Mouse (Mus musculus): Measurements from ENCODE around the gene 6030498E09Rik. TPM values are rescaled to one million over a fixed set of nuclear protein-coding genes. Genes with fewer than 3 reads are reported as not detected.

The 6030498E09Rik gene
- polyA plus RNA-seq (2014; fragmentation: Nextera tagmentation; extraction: Ambion mirVana), result 0.28 TPM in 1 of 2 replicates, not detected in the other

GRCm38 (mm10) chrX:38772478-38772877 lies at the start of gene 6030498E09Rik:
Gene 6030498E09Rik, plus strand, starts transcription at chrX:38772671.
- DNase-seq (ENCODE audit: low spot score) (no peak), ATAC-seq (ENCODE audit: insufficient number of reproducible peaks, low FRiP score, low TSS enrichment, low read depth) (no peak)
- Histone ChIP-seq H3K4me3 (ENCODE audit: low read depth, low read length) (no peak within 1 kb of the TSS), H3K36me3 (ENCODE audit: control insufficient read depth, insufficient read depth, low read length) (no peaks in the 10 kb centered on the region), H3K4me1 (ENCODE audit: control insufficient read depth, insufficient read depth, low read length) (no peaks in the 10 kb centered on the region), H3K27ac (replicated peaks; ENCODE audit: low read depth, low read length) (no peak within 1 kb of the TSS), H3K27me3 (ENCODE audit: control insufficient read depth, insufficient read depth, low read length) (no peaks in the 10 kb centered on the region), H3K9ac (ENCODE audit: low read length) (no peak within 1 kb of the TSS), H3K9me3 (ENCODE audit: control insufficient read depth, low read length) (no peaks in the 10 kb centered on the region), H3K4me2 (ENCODE audit: low read depth, severe bottlenecking) (no peak within 1 kb of the TSS)
- WGBS, result 82% methylated on average over 9 of the region's 9 CpGs

- H3K4me3 ChIP-seq (ENCODE audit: low read depth, low read length), result no peak overlapping the region
- WGBS, result 62% methylated on average over 5 of the region's 5 CpGs
- H3K4me1 ChIP-seq (ENCODE audit: control insufficient read depth, insufficient read depth, low read length), result no peaks in the 10 kb centered on the region; the same call in 1 of the 2 replicates
- H3K27me3 ChIP-seq (ENCODE audit: control insufficient read depth, insufficient read depth, low read length), result no peaks in the 10 kb centered on the region
- no peak overlapping the region for H3K4me2 ChIP-seq (ENCODE audit: low read depth, severe bottlenecking)
- ATAC-seq (ENCODE audit: insufficient number of reproducible peaks, low FRiP score, low TSS enrichment, low read depth) (no peak), DNase-seq (ENCODE audit: low spot score) (no peak)
- no peak overlapping the region for H3K9ac ChIP-seq (ENCODE audit: low read length)
- H3K36me3 ChIP-seq (ENCODE audit: control insufficient read depth, insufficient read depth, low read length), result no peaks in the 10 kb centered on the region
- H3K27ac ChIP-seq (replicated peaks; ENCODE audit: low read depth, low read length), result no peak overlapping the region
- H3K9me3 ChIP-seq (ENCODE audit: control insufficient read depth, low read length), result no peaks in the 10 kb centered on the region
Measured at GRCm38 (mm10) chrX:38730081-38730480, 42.4 kb upstream of the 6030498E09Rik start.

GRCm38 (mm10) chrX:38730639-38731038 lies 41.8 kb upstream of the 6030498E09Rik start:
- H3K27me3 ChIP-seq (ENCODE audit: control insufficient read depth, insufficient read depth, low read length), result no peaks in the 10 kb centered on the region
- H3K9me3 ChIP-seq (ENCODE audit: control insufficient read depth, low read length), result no peaks in the 10 kb centered on the region
- 67% methylated on average over 2 of the region's 2 CpGs for WGBS
- DNase-seq (ENCODE audit: low spot score) (no peak), ATAC-seq (ENCODE audit: insufficient number of reproducible peaks, low FRiP score, low TSS enrichment, low read depth) (no peak)
- no peaks in the 10 kb centered on the region for H3K36me3 ChIP-seq (ENCODE audit: control insufficient read depth, insufficient read depth, low read length)
- no peak overlapping the region for H3K9ac ChIP-seq (ENCODE audit: low read length)
- H3K27ac ChIP-seq (replicated peaks; ENCODE audit: low read depth, low read length), result no peak overlapping the region
- H3K4me1 ChIP-seq (ENCODE audit: control insufficient read depth, insufficient read depth, low read length), result no peaks in the 10 kb centered on the region; the same call in 1 of the 2 replicates
- no peak overlapping the region for H3K4me3 ChIP-seq (ENCODE audit: low read depth, low read length)
- H3K4me2 ChIP-seq (ENCODE audit: low read depth, severe bottlenecking), result no peak overlapping the region

- ATAC-seq (ENCODE audit: insufficient number of reproducible peaks, low FRiP score, low TSS enrichment, low read depth) (no peak), DNase-seq (ENCODE audit: low spot score) (no peak)
- Histone ChIP-seq H3K4me3 (ENCODE audit: low read depth, low read length) (no peak overlapping the region), H3K27ac (replicated peaks; ENCODE audit: low read depth, low read length) (no peak overlapping the region), H3K9ac (ENCODE audit: low read length) (no peak overlapping the region), H3K27me3 (ENCODE audit: control insufficient read depth, insufficient read depth, low read length) (no peaks in the 10 kb centered on the region), H3K4me1 (ENCODE audit: control insufficient read depth, insufficient read depth, low read length) (no peaks in the 10 kb centered on the region), H3K36me3 (ENCODE audit: control insufficient read depth, insufficient read depth, low read length) (no peaks in the 10 kb centered on the region), H3K4me2 (ENCODE audit: low read depth, severe bottlenecking) (no peak overlapping the region), H3K9me3 (ENCODE audit: control insufficient read depth, low read length) (no peaks in the 10 kb centered on the region)
- WGBS, result 92% methylated on average over 5 of the region's 5 CpGs
Measured at GRCm38 (mm10) chrX:38733683-38734082, 38.8 kb upstream of the 6030498E09Rik start.

- Histone ChIP-seq H3K9ac (ENCODE audit: low read length) (no peak overlapping the region), H3K4me2 (ENCODE audit: low read depth, severe bottlenecking) (no peak overlapping the region), H3K27ac (replicated peaks; ENCODE audit: low read depth, low read length) (no peak overlapping the region), H3K36me3 (ENCODE audit: control insufficient read depth, insufficient read depth, low read length) (no peaks in the 10 kb centered on the region), H3K4me1 (ENCODE audit: control insufficient read depth, insufficient read depth, low read length) (no peaks in the 10 kb centered on the region), H3K27me3 (ENCODE audit: control insufficient read depth, insufficient read depth, low read length) (no peaks in the 10 kb centered on the region), H3K4me3 (ENCODE audit: low read depth, low read length) (no peak overlapping the region), H3K9me3 (ENCODE audit: control insufficient read depth, low read length) (no peaks in the 10 kb centered on the region)
- 49% methylated on average over 13 of the region's 13 CpGs for WGBS
- ATAC-seq (ENCODE audit: insufficient number of reproducible peaks, low FRiP score, low TSS enrichment, low read depth), result no peak
- no peak for DNase-seq (ENCODE audit: low spot score)
Measured at GRCm38 (mm10) chrX:38734916-38735880, 37.3 kb upstream of the 6030498E09Rik start.

- Histone ChIP-seq H3K27ac (replicated peaks; ENCODE audit: low read depth, low read length) (no peak overlapping the region), H3K4me3 (ENCODE audit: low read depth, low read length) (no peak overlapping the region), H3K4me1 (ENCODE audit: control insufficient read depth, insufficient read depth, low read length) (no peaks in the 10 kb centered on the region), H3K27me3 (ENCODE audit: control insufficient read depth, insufficient read depth, low read length) (no peaks in the 10 kb centered on the region), H3K36me3 (ENCODE audit: control insufficient read depth, insufficient read depth, low read length) (no peaks in the 10 kb centered on the region), H3K4me2 (ENCODE audit: low read depth, severe bottlenecking) (no peak overlapping the region), H3K9ac (ENCODE audit: low read length) (no peak overlapping the region), H3K9me3 (ENCODE audit: control insufficient read depth, low read length) (no peaks in the 10 kb centered on the region)
- DNase-seq (ENCODE audit: low spot score) (no peak), ATAC-seq (ENCODE audit: insufficient number of reproducible peaks, low FRiP score, low TSS enrichment, low read depth) (no peak)
- WGBS, result 83% methylated on average over 2 of the region's 2 CpGs
Measured at GRCm38 (mm10) chrX:38771453-38771852, 1.0 kb upstream of the 6030498E09Rik start.

GRCm38 (mm10) chrX:38771886-38772285 lies 585 bp upstream of the 6030498E09Rik start:
- 42% methylated on average over 3 of the region's 3 CpGs for WGBS
- H3K27me3 ChIP-seq (ENCODE audit: control insufficient read depth, insufficient read depth, low read length), result no peaks in the 10 kb centered on the region
- no peaks in the 10 kb centered on the region for H3K9me3 ChIP-seq (ENCODE audit: control insufficient read depth, low read length)
- no peak overlapping the region for H3K4me2 ChIP-seq (ENCODE audit: low read depth, severe bottlenecking)
- H3K4me3 ChIP-seq (ENCODE audit: low read depth, low read length), result no peak overlapping the region
- no peak overlapping the region for H3K9ac ChIP-seq (ENCODE audit: low read length)
- no peaks in the 10 kb centered on the region for H3K36me3 ChIP-seq (ENCODE audit: control insufficient read depth, insufficient read depth, low read length)
- DNase-seq (ENCODE audit: low spot score) (peak; percentile 20), ATAC-seq (ENCODE audit: insufficient number of reproducible peaks, low FRiP score, low TSS enrichment, low read depth) (no peak)
- H3K4me1 ChIP-seq (ENCODE audit: control insufficient read depth, insufficient read depth, low read length), result no peaks in the 10 kb centered on the region
- no peak overlapping the region for H3K27ac ChIP-seq (replicated peaks; ENCODE audit: low read depth, low read length)

- no peaks in the 10 kb centered on the region for H3K4me1 ChIP-seq (ENCODE audit: control insufficient read depth, insufficient read depth, low read length)
- DNase-seq (ENCODE audit: low spot score), result no peak
- 71% methylated on average over 3 of the region's 3 CpGs for WGBS
- no peak overlapping the region for H3K9ac ChIP-seq (ENCODE audit: low read length)
- H3K27me3 ChIP-seq (ENCODE audit: control insufficient read depth, insufficient read depth, low read length), result no peaks in the 10 kb centered on the region
- no peaks in the 10 kb centered on the region for H3K36me3 ChIP-seq (ENCODE audit: control insufficient read depth, insufficient read depth, low read length)
- H3K27ac ChIP-seq (replicated peaks; ENCODE audit: low read depth, low read length), result no peak overlapping the region
- no peak overlapping the region for H3K4me3 ChIP-seq (ENCODE audit: low read depth, low read length)
- no peak for ATAC-seq (ENCODE audit: insufficient number of reproducible peaks, low FRiP score, low TSS enrichment, low read depth)
- no peaks in the 10 kb centered on the region for H3K9me3 ChIP-seq (ENCODE audit: control insufficient read depth, low read length)
- H3K4me2 ChIP-seq (ENCODE audit: low read depth, severe bottlenecking), result no peak overlapping the region
Measured at GRCm38 (mm10) chrX:38794373-38794772, 21.9 kb downstream of the 6030498E09Rik start.

All from limb, embryonic 11.5 days (tissue).